Mouse (Mus musculus): ENCODE measurements around the gene Dnajc12.

- TF ChIP-seq CTCF (IDR thresholded peaks at IDR 0.05; ENCODE audit: control insufficient read depth, insufficient read depth, low read length) = no peak
- no peak for TF ChIP-seq POLR2A (IDR thresholded peaks at IDR 0.05; ENCODE audit: borderline replicate concordance, control insufficient read depth, low read depth, low read length)
These were observed 41.6 kb downstream of the Dnajc12 start for GRCm38 (mm10) chr10:63423591-63424474.
